Mouse (Mus musculus) hindbrain, embryonic 10.5 days (tissue): Measurements from ENCODE around the gene Cst6. TPM values are rescaled to one million over a fixed set of nuclear protein-coding genes. Genes with fewer than 3 reads are reported as not detected.
A peak's percentile ranks its signal among the peaks of the same experiment; 100 is the strongest.

Experiments
- DNase-seq: peaks from one replicate; pipeline ENCODE4 v3.0.0-alpha.2; 2017; ENCODE audit warnings: low spot score
- H3K27ac ChIP-seq: fragments of 300-500 bp; sonication (generic); 2 replicates; pipeline ENCODE4 v1.5.1; 2016; ENCODE audit warnings: mild to moderate bottlenecking, moderate library complexity
- H3K27me3 ChIP-seq: fragments of 300-500 bp; sonication (generic); 2 replicates; pipeline ENCODE4 v1.6.1; 2016; ENCODE audit warnings: mild to moderate bottlenecking; ENCODE audit not compliant: poor library complexity, insufficient read depth, severe bottlenecking
- H3K36me3 ChIP-seq: fragments of 300-500 bp; sonication (generic); 2 replicates; pipeline ENCODE4 v1.6.1; 2016; ENCODE audit warnings: mild to moderate bottlenecking, moderate library complexity
- H3K4me1 ChIP-seq: fragments of 300-500 bp; sonication (generic); replicated peaks from 2 replicates; pipeline ENCODE4 v1.6.1; 2016; ENCODE audit warnings: mild to moderate bottlenecking
- H3K4me3 ChIP-seq: fragments of 300-500 bp; sonication (generic); 2 replicates; pipeline ENCODE4 v1.5.1; 2016; ENCODE audit warnings: mild to moderate bottlenecking, moderate library complexity
- H3K9me3 ChIP-seq: fragments of 300-500 bp; sonication (generic); 2 replicates; pipeline ENCODE4 v1.6.1; 2016; ENCODE audit warnings: mild to moderate bottlenecking, moderate library complexity
- WGBS: fragments of 180-500 bp; shearing (Covaris S2); methylation state at CpG from one replicate; pipeline ENCODE4 v1.1.7; 2016; 5-methylcytosine and 5-hydroxymethylcytosine counted together
- polyA plus RNA-seq: library from polyadenylated mRNA; unstranded; fragments of >200 nt; fragmentation: Nextera tagmentation; extraction: Ambion mirVana; gene quantifications from 2 replicates; pipeline ENCODE4 v1.2.1, GENCODE M21; 2016

Cst6 gene
- polyA plus RNA-seq, 1 experiment from 2014 or later = 1.6 TPM

- H3K27ac ChIP-seq = no peak overlapping the region
- peaks cover 20% of the 10 kb centered on the region for H3K27me3 ChIP-seq
- no peaks in the 10 kb centered on the region for H3K36me3 ChIP-seq
- H3K4me1 ChIP-seq = peaks cover 6% of the 10 kb centered on the region
- no peak for DNase-seq
- no peaks in the 10 kb centered on the region for H3K9me3 ChIP-seq
- no peak overlapping the region for H3K4me3 ChIP-seq
- WGBS = 85% methylated on average over 6 of the region's 6 CpGs
These were observed 3.9 kb downstream of the Cst6 start for GRCm38 (mm10) chr19:5345297-5346131.

- Histone ChIP-seq H3K36me3 (no peaks in the 10 kb centered on the region), H3K4me3 (no peak overlapping the region), H3K4me1 (no peaks in the 10 kb centered on the region), H3K27me3 (no peaks in the 10 kb centered on the region), H3K27ac (no peak overlapping the region), H3K9me3 (no peaks in the 10 kb centered on the region)
- WGBS = 92% methylated on average over 7 of the region's 7 CpGs
- no peak for DNase-seq
These were observed 8.0 kb downstream of the Cst6 start for GRCm38 (mm10) chr19:5341360-5341759.

DNA sequence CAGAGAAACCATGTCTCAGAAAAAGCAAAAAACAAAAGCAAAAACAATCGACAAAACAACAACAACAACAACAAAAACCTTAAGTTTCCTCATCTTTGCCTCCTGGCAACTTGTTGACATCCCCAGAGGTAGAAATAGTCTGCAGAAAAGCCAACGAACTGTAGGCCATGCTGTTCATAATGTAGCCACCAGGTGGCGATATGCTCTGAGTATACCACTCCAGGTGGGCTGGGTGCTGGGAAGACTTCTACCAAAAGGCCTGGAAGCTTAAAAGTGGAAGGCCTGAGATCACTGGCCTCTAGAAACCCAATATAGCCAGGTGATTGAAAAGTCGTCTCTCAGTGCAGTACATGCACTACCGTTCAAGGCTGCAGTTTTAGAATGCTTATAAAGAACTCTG is 11.4 kb downstream of the Cst6 start:
- no peaks in the 10 kb centered on the region for H3K36me3 ChIP-seq
- WGBS = 20% methylated on average over 5 of the region's 5 CpGs
- H3K9me3 ChIP-seq = no peaks in the 10 kb centered on the region
- H3K4me1 ChIP-seq = peaks cover 7% of the 10 kb centered on the region; the same call in 1 of the 2 replicates
- no peak overlapping the region for H3K27ac ChIP-seq
- H3K27me3 ChIP-seq = no peaks in the 10 kb centered on the region
- no peak overlapping the region for H3K4me3 ChIP-seq
- DNase-seq = peak; percentile 71

GRCm38 (mm10) chr19:5335441-5335840 is 13.9 kb downstream of the Cst6 start, which contains the start of gene Catsper1:
Gene Catsper1, plus strand, starts transcription at chr19:5335741.
- WGBS = 89% methylated on average over 6 of the region's 6 CpGs

GRCm38 (mm10) chr19:5334741-5335140 is 14.6 kb downstream of the Cst6 start:
- 77% methylated on average over 5 of the region's 5 CpGs for WGBS
- no peak overlapping the region for H3K27ac ChIP-seq

More at GRCm38 (mm10) chr19:5335441-5335840, 13.9 kb downstream of the Cst6 start, which contains the start of gene Catsper1:
- H3K27ac ChIP-seq = no peak within 1 kb of the TSS
- DNase-seq = no peak
- no peaks in the 10 kb centered on the region for H3K9me3 ChIP-seq
- H3K36me3 ChIP-seq = no peaks in the 10 kb centered on the region
- H3K27me3 ChIP-seq = no peaks in the 10 kb centered on the region
- H3K4me1 ChIP-seq = peaks cover 7% of the 10 kb centered on the region; the same call in 1 of the 2 replicates
- no peak within 1 kb of the TSS for H3K4me3 ChIP-seq

GRCm38 (mm10) chr19:5327970-5328369 is 21.4 kb downstream of the Cst6 start:
- 71% methylated on average over 19 of the region's 19 CpGs for WGBS
- Histone ChIP-seq H3K4me1 (0 out of 2 replicates have a peak, but pooled peaks cover 4% of the 10 kb centered on the region), H3K27ac (no peak overlapping the region), H3K36me3 (no peaks in the 10 kb centered on the region), H3K27me3 (no peaks in the 10 kb centered on the region), H3K4me3 (no peak overlapping the region), H3K9me3 (no peaks in the 10 kb centered on the region)
- no peak for DNase-seq

More at GRCm38 (mm10) chr19:5334741-5335140, 14.6 kb downstream of the Cst6 start:
- Histone ChIP-seq H3K4me1 (peaks cover 7% of the 10 kb centered on the region; the same call in 1 of the 2 replicates), H3K27me3 (no peaks in the 10 kb centered on the region), H3K36me3 (no peaks in the 10 kb centered on the region), H3K4me3 (no peak overlapping the region), H3K9me3 (no peaks in the 10 kb centered on the region)
- no peak for DNase-seq

DNA sequence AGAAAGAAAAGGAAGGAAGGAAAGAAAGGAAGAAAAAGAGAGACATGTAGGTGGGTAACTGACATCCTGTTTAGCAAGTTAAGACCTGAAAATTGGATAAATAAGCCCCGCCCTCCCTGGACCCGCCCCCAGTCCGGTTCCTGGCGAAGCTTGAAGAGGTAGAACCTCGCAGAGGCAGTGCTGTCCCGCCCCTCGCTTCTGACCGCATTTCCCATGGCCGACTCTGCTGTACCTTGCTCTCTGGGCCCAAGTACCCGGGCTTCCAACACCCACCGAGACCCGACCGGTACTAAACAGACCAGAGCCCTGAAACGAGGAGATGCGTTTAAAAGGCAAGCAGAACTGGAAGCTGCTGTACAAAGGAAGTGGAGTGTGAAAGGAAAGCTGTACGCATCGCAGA is 25.6 kb downstream of the Cst6 start:
- 0 out of 2 replicates have a peak, but pooled peaks cover 4% of the 10 kb centered on the region for H3K4me1 ChIP-seq
- DNase-seq = no peak
- no peak overlapping the region for H3K4me3 ChIP-seq
- H3K36me3 ChIP-seq = no peaks in the 10 kb centered on the region
- WGBS = 57% methylated on average over 17 of the region's 17 CpGs
- H3K9me3 ChIP-seq = 0 out of 2 replicates have a peak, but pooled peaks cover 3% of the 10 kb centered on the region
- H3K27me3 ChIP-seq = no peaks in the 10 kb centered on the region
- H3K27ac ChIP-seq = no peak overlapping the region

GRCm38 (mm10) chr19:5313189-5313588 is 36.2 kb downstream of the Cst6 start:
- no peak overlapping the region for H3K4me3 ChIP-seq
- peaks cover under 1% of the 10 kb centered on the region; the same call in 1 of the 2 replicates for H3K36me3 ChIP-seq
- DNase-seq = no peak
- H3K9me3 ChIP-seq = peaks cover 17% of the 10 kb centered on the region
- WGBS = 88% methylated on average over 8 of the region's 8 CpGs
- peaks cover under 1% of the 10 kb centered on the region; the same call in 1 of the 2 replicates for H3K27me3 ChIP-seq
- no peak overlapping the region for H3K27ac ChIP-seq
- no peaks in the 10 kb centered on the region for H3K4me1 ChIP-seq

- no peak for DNase-seq
- H3K27me3 ChIP-seq = peaks cover 21% of the 10 kb centered on the region
- H3K4me3 ChIP-seq = no peak overlapping the region
- peaks cover 6% of the 10 kb centered on the region; the same call in 1 of the 2 replicates for H3K4me1 ChIP-seq
- WGBS = 82% methylated on average over 7 of the region's 7 CpGs
- no peak overlapping the region for H3K27ac ChIP-seq
- H3K9me3 ChIP-seq = peaks cover 12% of the 10 kb centered on the region
- H3K36me3 ChIP-seq = peaks cover 37% of the 10 kb centered on the region
These were observed 40.3 kb downstream of the Cst6 start for GRCm38 (mm10) chr19:5309025-5309424.

- Histone ChIP-seq H3K27me3 (peaks cover 21% of the 10 kb centered on the region), H3K27ac (peak overlapping the region; percentile 64; the same call in 1 of the 2 replicates), H3K36me3 (peaks cover 44% of the 10 kb centered on the region), H3K4me3 (peak overlapping the region; percentile 42), H3K9me3 (peaks cover 12% of the 10 kb centered on the region), H3K4me1 (peaks cover 9% of the 10 kb centered on the region; the same call in 1 of the 2 replicates)
- DNase-seq = peak; percentile 39
- 41% methylated on average over 98 of the region's 98 CpGs for WGBS
These were observed 42.2 kb downstream of the Cst6 start for GRCm38 (mm10) chr19:5306968-5307734.

GRCm38 (mm10) chr19:5306279-5306678 is 43.1 kb downstream of the Cst6 start:
- Histone ChIP-seq H3K4me1 (peaks cover 9% of the 10 kb centered on the region; the same call in 1 of the 2 replicates), H3K27me3 (peaks cover 21% of the 10 kb centered on the region), H3K4me3 (no peak overlapping the region), H3K27ac (no peak overlapping the region), H3K9me3 (peaks cover 12% of the 10 kb centered on the region), H3K36me3 (peaks cover 44% of the 10 kb centered on the region)
- no peak for DNase-seq
- 84% methylated on average over 6 of the region's 6 CpGs for WGBS

DNA sequence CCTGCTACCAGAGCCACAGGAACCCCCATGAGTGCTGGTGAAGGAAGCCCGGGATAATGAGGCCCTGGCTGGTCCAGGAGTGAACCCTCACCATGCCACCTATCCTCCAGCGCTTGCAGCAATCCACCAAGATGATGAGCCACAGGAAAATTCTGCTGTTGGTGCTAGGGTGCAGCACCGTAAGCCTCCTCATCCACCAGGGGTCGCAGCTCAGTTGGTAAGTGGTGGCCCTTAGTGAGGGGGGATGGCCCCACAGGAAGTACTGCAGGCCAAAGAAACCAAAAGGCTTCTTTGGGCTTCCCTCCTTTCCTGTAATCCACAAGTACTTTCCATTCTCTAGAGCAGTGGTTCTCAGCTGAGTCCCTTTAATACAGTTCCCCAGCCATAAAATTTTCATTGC is 46.9 kb downstream of the Cst6 start:
- Histone ChIP-seq H3K4me1 (peaks cover 31% of the 10 kb centered on the region), H3K36me3 (peaks cover 36% of the 10 kb centered on the region), H3K4me3 (no peak overlapping the region), H3K9me3 (peaks cover 10% of the 10 kb centered on the region), H3K27ac (no peak overlapping the region), H3K27me3 (peaks cover 14% of the 10 kb centered on the region)
- DNase-seq = peak; percentile 47
- 20% methylated on average over 4 of the region's 4 CpGs for WGBS
